Mouse (Mus musculus) hindlimb bud, embryonic 11.5 days (tissue): ENCODE results near the gene Tmppe.
"Not testable (repeated sequence)": the region's sequence is repeated elsewhere in the genome, so short reads cannot be mapped to it uniquely, and the experiment has no call there.

Source experiments
- DNase-seq: peaks from one replicate; pipeline ENCODE4 v3.0.0-alpha.2; 2012; ENCODE audit warnings: low read depth, low spot score; ENCODE audit errors: extremely low spot score

Tmppe gene

GRCm38 (mm10) chr9:114400949-114401684 lies at the start of gene Tmppe, which contains the start of gene Glb1:
Gene Tmppe, plus strand, starts transcription at chr9:114401105.
Gene Glb1, plus strand, starts transcription at chr9:114401076.
- peak; percentile 69 for DNase-seq

DNA sequence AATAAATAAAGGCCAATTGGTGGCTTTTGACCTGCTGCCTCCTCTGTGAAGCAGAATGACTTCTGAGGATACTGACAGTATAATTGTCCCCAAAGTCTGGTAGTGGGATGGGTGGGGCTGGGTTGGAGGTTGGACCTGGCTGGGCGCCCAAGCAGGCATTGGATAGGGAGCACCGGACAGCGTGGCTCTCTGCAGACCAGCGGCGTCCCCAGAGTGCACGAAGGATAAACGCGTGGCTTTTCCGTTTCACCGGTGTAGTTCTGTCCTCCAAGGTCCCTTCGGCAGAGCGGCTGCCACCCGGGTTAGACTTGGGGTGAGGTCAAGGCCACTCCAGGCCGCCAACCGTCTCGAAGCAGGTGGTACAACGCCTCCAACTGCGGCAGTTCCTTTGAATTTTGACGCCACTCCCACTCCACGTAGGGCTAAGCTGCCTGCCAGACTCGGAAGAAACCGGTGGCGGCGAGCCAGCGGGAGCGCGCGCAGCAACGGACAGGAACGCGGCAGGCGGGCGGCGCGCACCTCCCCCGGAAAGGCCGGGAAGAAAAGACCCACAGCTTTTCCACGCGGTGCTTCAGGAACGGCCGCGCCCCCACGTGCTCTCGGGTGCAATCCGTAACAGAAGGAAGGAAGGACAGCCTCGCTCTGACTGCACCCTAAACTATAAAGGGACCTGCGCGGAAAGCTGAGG lies 33.0 kb upstream of the Tmppe start:
- no peak for DNase-seq

GRCm38 (mm10) chr9:114368471-114368858 lies 32.4 kb upstream of the Tmppe start:
- DNase-seq = no peak

DNA sequence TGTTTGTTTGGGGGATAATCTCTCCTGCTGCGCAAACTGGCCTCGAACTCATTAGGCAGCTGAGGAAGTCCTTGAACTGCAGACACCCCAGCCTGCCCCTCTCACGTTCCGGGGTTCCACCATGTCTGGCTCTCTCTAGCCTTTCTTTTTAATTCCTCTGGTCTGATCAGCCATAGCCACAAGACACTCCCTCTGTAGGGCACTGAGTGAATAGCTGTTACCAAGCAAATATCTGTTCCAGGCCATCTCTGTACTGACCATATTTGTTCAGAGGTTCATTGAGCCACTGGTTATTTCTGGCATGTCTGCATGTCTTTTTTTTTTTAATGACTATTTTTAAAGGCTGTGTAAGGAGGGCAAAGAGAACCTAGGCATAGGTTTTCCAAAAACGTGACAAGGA lies 31.5 kb upstream of the Tmppe start:
- not testable (repeated sequence) for DNase-seq

DNA sequence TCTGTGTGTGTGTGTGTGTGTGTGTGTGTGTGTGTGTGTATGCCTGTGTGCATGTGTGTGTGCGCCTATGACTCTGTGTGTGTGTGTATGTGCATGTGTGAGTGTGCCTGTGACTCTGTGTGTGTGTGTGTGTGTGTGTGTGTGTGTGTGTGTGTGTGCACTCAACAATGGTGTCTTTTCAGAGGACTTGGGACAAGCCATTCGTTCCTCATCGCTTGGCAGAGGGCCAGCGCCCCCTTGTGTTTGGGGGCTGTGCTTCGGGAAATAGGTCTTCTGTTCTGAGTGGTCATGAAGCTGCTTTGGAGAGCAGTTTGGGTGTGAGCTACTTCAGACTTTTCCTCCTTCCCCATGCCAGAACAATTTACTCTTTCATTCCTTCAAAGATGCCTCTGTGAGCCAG lies 29.2 kb upstream of the Tmppe start:
- not testable (repeated sequence) for DNase-seq

- DNase-seq = no peak
Measured at GRCm38 (mm10) chr9:114375276-114375962, 25.5 kb upstream of the Tmppe start.

DNA sequence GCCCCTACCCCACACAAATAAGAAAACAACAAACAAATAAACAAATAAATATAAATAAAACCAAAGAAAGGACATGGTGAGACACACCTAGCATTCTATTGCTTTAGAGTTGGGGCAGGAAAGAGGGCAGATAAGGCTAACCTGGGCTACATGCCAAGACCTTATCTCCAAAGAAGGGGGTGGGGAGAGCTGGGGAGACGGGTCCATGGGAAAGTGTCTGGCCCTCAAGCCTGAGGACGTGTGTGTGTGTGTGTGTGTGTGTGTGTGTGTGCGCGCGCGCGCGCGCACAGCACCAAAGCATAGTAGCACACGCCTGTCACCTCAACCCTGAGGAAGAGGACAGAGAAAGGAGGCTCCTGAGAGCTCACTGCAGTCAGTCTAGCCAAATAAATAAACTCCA lies 23.7 kb upstream of the Tmppe start:
- DNase-seq = no peak

DNA sequence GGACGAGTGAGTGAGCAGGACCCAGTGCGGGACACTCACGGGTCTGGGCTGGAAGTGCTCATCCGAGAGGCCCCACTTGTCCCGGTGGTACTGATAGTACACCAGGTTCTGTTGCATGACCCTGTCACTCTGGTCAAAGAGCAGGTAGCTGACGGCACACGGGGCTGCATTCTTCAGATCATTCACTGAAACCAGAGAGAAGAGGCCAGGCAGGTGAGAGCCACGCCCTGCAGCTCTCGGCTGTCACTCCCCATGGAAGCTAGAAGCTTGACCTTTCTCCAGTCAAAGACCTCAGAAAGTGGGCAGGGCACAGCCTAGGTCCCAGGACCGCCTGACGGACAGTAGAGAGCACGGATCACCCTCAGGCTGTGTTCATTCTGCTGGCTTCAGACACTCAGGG lies 21.0 kb upstream of the Tmppe start:
- DNase-seq = no peak

DNA sequence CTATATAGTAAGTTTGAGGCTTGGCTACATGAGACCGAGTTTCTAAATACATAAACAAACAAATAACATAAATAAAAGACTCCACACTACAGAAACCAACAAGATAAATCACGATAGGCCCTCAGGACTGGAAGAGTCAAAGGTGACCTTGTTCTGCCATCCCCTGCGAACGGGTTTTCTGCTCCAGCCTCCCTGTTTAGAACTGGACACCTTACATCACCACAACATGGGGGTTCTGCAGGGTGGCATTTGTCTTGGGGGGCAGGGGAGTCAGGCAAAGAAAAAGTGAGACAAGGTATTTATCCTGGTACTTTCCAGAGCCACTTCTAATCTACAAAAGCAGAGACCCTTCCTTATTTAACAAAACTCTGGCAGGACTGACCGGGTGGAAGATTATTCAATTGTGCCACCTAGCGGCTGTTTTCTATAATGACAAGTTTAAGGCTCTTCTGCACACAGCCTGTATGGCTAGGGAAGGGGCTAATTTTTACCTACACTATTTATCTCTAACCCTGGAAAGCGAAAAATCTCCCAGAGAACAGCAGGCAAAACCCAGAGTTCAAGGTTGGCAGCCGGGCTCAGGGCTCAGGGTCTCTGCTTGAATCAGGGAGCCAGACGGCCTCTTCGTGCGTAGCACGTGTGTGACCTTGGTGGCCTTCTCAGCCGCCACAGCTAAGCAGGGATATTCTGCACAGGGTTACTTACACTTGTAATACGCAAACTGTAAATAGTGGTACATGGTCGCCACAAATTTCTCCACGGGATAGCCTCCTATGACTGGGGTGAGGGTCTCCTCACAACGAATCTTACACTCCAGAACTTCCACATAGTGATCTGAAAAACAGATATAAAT lies 19.8 kb upstream of the Tmppe start:
- no peak for DNase-seq

- DNase-seq = no peak
Measured at GRCm38 (mm10) chr9:114382936-114383710, 17.8 kb upstream of the Tmppe start.

GRCm38 (mm10) chr9:114384691-114385090 lies 16.2 kb upstream of the Tmppe start:
- DNase-seq = no peak

GRCm38 (mm10) chr9:114385160-114385559 lies 15.7 kb upstream of the Tmppe start:
- no peak for DNase-seq

- no peak for DNase-seq
Measured at GRCm38 (mm10) chr9:114387086-114387485, 13.8 kb upstream of the Tmppe start.

GRCm38 (mm10) chr9:114388288-114388687 lies 12.6 kb upstream of the Tmppe start:
- DNase-seq = no peak

GRCm38 (mm10) chr9:114388701-114389370 lies 12.1 kb upstream of the Tmppe start:
- DNase-seq = no peak

- no peak for DNase-seq
Measured at GRCm38 (mm10) chr9:114389371-114389904, 11.5 kb upstream of the Tmppe start.

GRCm38 (mm10) chr9:114389905-114390748 lies 10.8 kb upstream of the Tmppe start, which contains the start of gene Crtap:
Gene Crtap, minus strand, starts transcription at chr9:114390675.
- no peak for DNase-seq

- DNase-seq = no peak
Measured at GRCm38 (mm10) chr9:114390749-114391075, 10.2 kb upstream of the Tmppe start.

DNA sequence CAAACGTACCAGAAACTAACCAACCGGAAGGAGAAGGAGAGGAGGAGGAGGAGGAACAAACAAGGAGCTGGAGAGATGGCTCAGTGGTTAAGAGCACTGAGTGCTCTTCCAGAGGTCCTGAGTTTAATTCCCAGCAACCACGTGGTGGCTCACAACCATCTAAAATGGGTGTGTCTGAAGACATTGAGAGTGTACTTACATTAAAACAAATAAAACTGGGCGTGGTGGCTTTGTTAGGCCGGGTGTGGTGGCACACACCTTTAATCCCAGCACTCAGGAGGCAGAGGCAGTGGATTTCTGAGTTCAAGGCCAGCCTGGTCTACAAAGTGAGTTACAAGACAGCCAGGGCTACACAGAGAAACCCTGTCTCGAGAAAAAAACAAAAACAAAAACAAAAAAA lies 6.8 kb upstream of the Tmppe start:
- DNase-seq = not testable (repeated sequence)
